Mouse (Mus musculus) kidney, adult 2 months (tissue): ENCODE results near the gene Btnl2. TPM values are rescaled to one million over a fixed set of nuclear protein-coding genes. Genes with fewer than 3 reads are reported as not detected.
"Not testable (repeated sequence)": the region's sequence is repeated elsewhere in the genome, so short reads cannot be mapped to it uniquely, and the experiment has no call there.

Experiments
- DNase-seq: peaks from one replicate; pipeline ENCODE4 v3.0.0; 2021
- H3K27ac ChIP-seq: fragments of 200-500 bp; 2 replicates; pipeline ENCODE4 v1.5.1; 2012; ENCODE audit warnings: low read depth, low read length, control low read depth, inconsistent platforms; ENCODE audit not compliant: insufficient read depth
- H3K27me3 ChIP-seq: fragments of 200-500 bp; replicated peaks from 2 replicates; pipeline ENCODE4 v1.6.1; 2012; ENCODE audit warnings: mild to moderate bottlenecking, moderate library complexity, low read length, inconsistent platforms; ENCODE audit not compliant: control insufficient read depth, insufficient read depth
- H3K36me3 ChIP-seq: fragments of 200-500 bp; 2 replicates; pipeline ENCODE4 v1.6.1; 2012; ENCODE audit warnings: mild to moderate bottlenecking, moderate library complexity, low read length, inconsistent platforms; ENCODE audit not compliant: control insufficient read depth, insufficient read depth
- H3K4me1 ChIP-seq: fragments of 200-500 bp; 2 replicates; pipeline ENCODE4 v1.6.1; 2011; ENCODE audit warnings: low read length; ENCODE audit not compliant: control insufficient read depth, insufficient read depth
- H3K4me3 ChIP-seq: fragments of 200-500 bp; 2 replicates; pipeline ENCODE4 v1.5.1; 2011; ENCODE audit warnings: mild to moderate bottlenecking, low read depth, low read length, control low read depth; ENCODE audit not compliant: insufficient read depth
- CTCF ChIP-seq: fragments of 200-500 bp; conservative IDR thresholded peaks from 2 replicates; pipeline ENCODE4 v1.5.1; 2011; ENCODE audit warnings: low read depth, mild to moderate bottlenecking, control low read depth, low read length, moderate library complexity, mixed read lengths; ENCODE audit not compliant: insufficient read depth, insufficient read length
- POLR2A ChIP-seq: fragments of 200-500 bp; IDR thresholded peaks from one replicate; pipeline ENCODE4 v1.6.1; 2011; ENCODE audit warnings: low read depth, low read length, control low read depth
- WGBS: fragments of 180-500 bp; shearing (Covaris S2); methylation state at CpG from one replicate; pipeline ENCODE4 v1.1.7; 2018; 5-methylcytosine and 5-hydroxymethylcytosine counted together
- polyA plus RNA-seq: library from polyadenylated mRNA; depleted of rRNA; stranded (reverse); fragments of >200 nt; gene quantifications from 2 replicates; pipeline ENCODE4 v1.2.3, GENCODE M21; 2012; rRNA removed

Gene Btnl2
- polyA plus RNA-seq: 0.03 and 0.11 TPM in 2 replicates

DNA sequence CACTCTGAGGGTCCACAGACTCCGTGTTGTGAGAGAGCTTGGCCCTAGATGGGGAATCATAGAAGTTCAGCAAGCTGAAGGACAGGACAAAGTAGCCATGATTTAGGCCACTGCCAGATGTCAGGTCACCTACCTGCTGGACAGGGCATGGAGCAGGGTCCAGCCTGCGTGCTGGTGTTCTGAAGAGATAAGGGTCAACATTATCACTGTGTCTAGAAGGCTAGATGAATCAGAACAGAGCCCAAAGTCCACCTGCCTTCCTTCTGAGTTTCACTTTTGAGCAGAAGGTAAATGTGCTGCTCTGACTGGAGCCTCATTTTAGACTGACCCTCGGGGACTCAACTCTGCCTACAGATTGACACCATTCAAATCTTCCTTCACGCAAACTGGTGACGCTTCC lies at the start of gene Btnl2:
Btnl2 (plus strand) TSS at position 284 of the 400 bp plus-strand sequence.
- Histone ChIP-seq H3K27ac (no peak within 1 kb of the TSS), H3K27me3 (no peaks in the 10 kb centered on the region), H3K36me3 (no peaks in the 10 kb centered on the region), H3K4me1 (no peaks in the 10 kb centered on the region), H3K4me3 (no peak within 1 kb of the TSS)
- TF ChIP-seq CTCF (no peak), POLR2A (no peak)
- WGBS: 84% methylated on average over 5 of the region's 5 CpGs
- DNase-seq: no peak

DNA sequence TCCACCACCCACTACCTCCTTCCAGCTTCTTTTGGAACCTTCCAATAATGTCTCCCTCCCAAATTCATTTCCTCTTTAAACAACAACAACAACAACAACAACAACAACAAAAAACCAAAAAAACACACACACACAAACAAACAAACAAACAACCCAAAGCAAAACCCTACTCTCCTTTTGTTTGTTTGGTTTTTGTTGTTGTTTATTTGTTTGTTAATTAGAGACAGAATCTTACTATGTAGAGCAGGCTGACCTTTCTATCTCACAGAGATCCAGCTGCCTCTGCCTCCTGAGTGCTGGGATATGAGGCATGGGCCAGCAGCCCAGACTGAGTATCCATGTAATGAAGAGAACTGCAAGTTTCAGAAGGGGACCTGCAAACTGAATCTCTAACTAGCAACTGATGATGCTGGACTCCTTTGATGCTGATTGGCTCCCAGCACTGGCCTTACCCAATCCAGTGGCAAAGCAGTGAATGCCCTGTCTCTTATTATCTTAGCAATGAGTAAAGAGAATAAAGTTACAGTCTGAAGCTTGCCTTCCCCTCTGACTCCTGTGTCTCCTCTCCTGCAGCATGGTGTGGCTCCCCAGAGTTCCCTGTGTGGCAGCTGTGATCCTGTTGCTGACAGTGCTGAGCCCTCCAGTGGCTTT lies 49.1 kb upstream of the Btnl2 start, which contains the start of gene H2-Eb1:
H2-Eb1 (plus strand) TSS at position 488 of the 651 bp plus-strand sequence.
- no peaks in the 10 kb centered on the region for H3K27me3 ChIP-seq
- no peaks in the 10 kb centered on the region for H3K36me3 ChIP-seq
- DNase-seq: peak; percentile 94
- TF ChIP-seq CTCF: no peak
- no peak for TF ChIP-seq POLR2A
- H3K4me3 ChIP-seq: peak within 1 kb of the TSS; percentile 21
- no peaks in the 10 kb centered on the region for H3K4me1 ChIP-seq
- no peak within 1 kb of the TSS for H3K27ac ChIP-seq

DNA sequence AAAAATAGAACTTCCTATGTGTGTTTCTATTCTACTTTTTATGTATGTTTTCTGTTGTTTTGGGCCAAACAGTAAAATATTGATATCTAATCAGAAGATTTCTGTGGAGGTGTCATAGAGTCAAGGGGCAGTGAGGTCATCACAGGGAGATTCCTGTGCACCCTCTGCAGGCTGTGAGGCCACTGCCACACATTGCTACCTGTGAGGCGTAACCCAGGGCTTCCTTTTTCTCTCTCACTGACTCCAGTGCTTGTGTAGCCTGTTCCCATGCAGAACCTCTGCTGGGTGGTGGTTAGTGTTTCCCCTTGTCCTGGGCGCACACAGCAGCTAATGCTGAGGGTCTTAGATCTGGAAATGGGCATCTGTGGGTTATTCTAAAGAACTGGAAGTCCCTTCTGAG lies 48.2 kb upstream of the Btnl2 start:
- no peak for DNase-seq
- Histone ChIP-seq H3K36me3 (no peaks in the 10 kb centered on the region), H3K27ac (no peak overlapping the region), H3K4me1 (no peaks in the 10 kb centered on the region), H3K4me3 (no peak overlapping the region), H3K27me3 (no peaks in the 10 kb centered on the region)
- TF ChIP-seq POLR2A (no peak), CTCF (no peak)
- 80% methylated on average over 2 of the region's 2 CpGs for WGBS

DNA sequence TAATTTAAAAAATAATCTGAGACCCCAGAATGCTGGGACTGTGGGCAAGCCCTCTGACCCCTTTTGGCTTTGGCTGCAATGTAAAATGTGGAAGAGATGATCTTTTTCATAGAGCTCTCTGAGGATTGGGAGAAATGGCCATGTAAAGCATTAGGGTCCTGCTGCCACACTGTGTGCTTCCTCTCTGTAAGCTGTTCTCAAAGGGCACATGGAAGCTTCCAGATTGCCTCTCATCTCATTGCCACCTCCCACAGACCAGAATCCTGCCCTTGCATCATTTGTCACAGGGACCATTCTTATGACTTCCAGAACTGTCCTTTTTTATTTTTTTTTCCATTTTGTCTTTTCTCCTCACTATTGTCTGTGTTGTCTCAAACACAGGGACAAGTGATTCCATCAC lies 47.4 kb upstream of the Btnl2 start:
- H3K4me1 ChIP-seq: no peaks in the 10 kb centered on the region
- DNase-seq: no peak
- H3K36me3 ChIP-seq: no peaks in the 10 kb centered on the region
- no peak overlapping the region for H3K4me3 ChIP-seq
- TF ChIP-seq CTCF (no peak), POLR2A (no peak)
- H3K27ac ChIP-seq: no peak overlapping the region
- H3K27me3 ChIP-seq: no peaks in the 10 kb centered on the region

DNA sequence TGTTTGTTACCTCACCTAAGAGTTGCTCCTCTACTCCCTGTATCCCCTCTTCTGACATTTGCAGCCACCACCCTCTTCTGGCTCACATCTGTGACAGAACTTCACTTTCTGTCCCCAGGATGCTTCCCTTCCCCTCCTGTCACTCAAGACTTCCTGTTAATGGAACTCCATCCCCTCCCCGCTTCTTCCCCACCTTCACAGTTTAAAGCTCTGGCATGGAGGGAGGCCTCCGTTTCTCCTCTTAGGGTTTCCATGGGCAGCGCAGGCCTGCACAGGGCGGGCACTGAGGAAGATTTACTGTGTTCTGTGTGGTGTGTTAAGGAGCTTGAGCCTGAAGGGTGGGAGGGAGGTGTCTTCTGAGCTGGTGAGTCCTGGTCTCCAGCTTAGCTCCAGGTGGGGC lies 46.5 kb upstream of the Btnl2 start:
- no peak for DNase-seq
- 84% methylated on average over 4 of the region's 4 CpGs for WGBS
- no peaks in the 10 kb centered on the region for H3K36me3 ChIP-seq
- H3K4me3 ChIP-seq: peak overlapping the region; percentile 9; the same call in 1 of the 2 replicates
- no peak overlapping the region for H3K27ac ChIP-seq
- TF ChIP-seq CTCF (no peak), POLR2A (no peak)
- no peaks in the 10 kb centered on the region for H3K27me3 ChIP-seq
- no peaks in the 10 kb centered on the region for H3K4me1 ChIP-seq

DNA sequence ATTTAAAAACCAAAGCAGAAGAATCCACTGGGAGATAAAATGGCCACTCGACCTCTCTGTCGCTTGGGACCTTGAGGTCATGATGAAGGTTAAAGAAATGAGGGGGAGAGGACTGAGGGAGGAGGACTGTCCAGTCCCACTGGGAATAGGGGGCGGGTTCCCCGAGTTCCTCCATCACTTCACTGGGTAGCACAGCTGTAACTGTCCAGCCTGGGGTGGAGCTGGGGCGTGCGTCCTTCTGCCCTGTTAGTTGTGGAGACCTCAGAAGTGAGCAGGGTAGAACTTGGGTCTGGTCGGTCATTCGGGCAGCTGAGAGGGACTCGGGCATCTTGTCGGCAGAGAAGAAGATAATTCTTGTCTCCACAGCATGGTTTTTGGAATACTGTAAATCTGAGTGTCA lies 45.4 kb upstream of the Btnl2 start:
- peak overlapping the region; percentile 73 for H3K4me3 ChIP-seq
- DNase-seq: peak; percentile 18
- 24% methylated on average over 10 of the region's 10 CpGs for WGBS
- no peaks in the 10 kb centered on the region for H3K4me1 ChIP-seq
- H3K36me3 ChIP-seq: no peaks in the 10 kb centered on the region
- TF ChIP-seq POLR2A: no peak
- peak overlapping the region; percentile 52; the same call in 1 of the 2 replicates for H3K27ac ChIP-seq
- H3K27me3 ChIP-seq: no peaks in the 10 kb centered on the region

DNA sequence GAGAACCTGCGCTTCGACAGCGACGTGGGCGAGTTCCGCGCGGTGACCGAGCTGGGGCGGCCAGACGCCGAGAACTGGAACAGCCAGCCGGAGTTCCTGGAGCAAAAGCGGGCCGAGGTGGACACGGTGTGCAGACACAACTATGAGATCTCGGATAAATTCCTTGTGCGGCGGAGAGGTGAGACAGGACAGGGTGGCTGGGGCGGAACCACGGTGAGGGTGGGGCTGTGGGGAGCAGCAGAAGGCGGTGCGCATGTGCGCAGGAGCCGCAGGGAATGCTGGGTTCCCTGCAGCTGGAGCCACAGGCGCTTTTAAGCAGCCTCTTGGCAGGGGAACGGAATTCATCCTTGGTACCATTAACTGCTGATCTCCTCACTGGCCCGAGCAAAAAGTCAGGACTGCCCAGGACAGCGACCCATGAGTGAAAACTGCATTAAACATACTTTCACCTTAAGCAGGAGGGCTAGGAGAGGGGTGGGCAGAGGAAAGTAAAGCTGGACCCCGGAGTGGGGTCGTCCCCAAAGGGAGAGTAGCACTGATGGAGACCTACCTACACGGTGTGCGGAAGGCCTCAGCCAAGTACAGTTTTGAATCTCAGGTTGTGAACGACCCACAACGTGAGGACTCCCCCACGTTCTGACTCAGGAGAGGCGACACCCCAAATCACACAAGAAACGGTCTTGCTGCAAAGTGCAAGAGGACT lies 44.8 kb upstream of the Btnl2 start:
- H3K4me1 ChIP-seq: no peaks in the 10 kb centered on the region
- H3K27me3 ChIP-seq: no peaks in the 10 kb centered on the region
- H3K27ac ChIP-seq: peak overlapping the region; percentile 52; the same call in 1 of the 2 replicates
- TF ChIP-seq POLR2A (peak; percentile 34), CTCF (no peak)
- H3K36me3 ChIP-seq: no peaks in the 10 kb centered on the region
- H3K4me3 ChIP-seq: peak overlapping the region; percentile 73
- DNase-seq: peak; percentile 83
- WGBS: 24% methylated on average over 38 of the region's 38 CpGs

DNA sequence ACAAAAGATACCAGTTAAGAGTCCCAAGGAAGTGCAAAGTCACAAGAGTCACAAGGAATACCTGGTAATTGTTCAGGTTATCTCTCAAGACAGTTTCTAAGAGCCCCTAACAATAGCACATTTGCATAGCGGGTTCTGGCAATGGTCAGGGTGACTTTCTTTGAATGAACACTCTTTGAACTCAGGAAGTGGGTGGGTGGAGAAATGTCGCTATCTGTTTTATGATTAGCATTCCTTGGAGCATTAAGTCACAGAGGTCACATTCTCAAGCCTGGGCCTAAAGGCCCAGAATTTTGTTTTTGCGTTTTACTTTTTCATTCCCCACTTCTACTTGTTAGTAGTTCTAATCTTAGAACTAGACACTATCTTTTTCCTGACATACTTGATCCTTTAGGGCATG lies 44.1 kb upstream of the Btnl2 start:
- not testable (repeated sequence) for H3K27ac ChIP-seq, H3K36me3 ChIP-seq
- WGBS: 69% methylated on average over 3 of the region's 3 CpGs

More for the DNA sequence above, 44.1 kb upstream of the Btnl2 start:
- not testable (repeated sequence) for DNase-seq, H3K27me3 ChIP-seq, H3K4me3 ChIP-seq, H3K4me1 ChIP-seq
